In the genomic region with DNA sequence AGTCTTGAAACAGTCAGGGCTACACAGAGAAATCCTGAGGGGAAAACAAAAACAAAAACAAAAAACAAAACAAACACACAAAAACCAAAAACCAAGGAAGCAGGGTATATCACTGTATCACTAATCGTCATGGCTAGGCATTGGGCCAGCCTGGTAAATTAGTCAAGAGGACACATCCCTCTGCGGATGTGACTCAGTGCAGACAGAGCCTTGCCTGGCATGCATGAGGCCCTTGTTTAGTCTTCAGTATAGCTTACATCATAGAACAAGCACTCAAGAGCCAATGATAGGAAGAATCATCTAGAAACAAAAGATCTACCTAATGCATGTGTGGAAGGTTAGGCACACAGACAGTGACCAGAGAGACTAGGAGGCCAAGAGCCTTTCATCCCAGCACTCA, we compare ENCODE assay signal across 23 mouse cellular contexts. TPM values are rescaled to one million over a fixed set of nuclear protein-coding genes. Genes with fewer than 3 reads are reported as not detected.
A peak's percentile ranks its signal among the peaks of the same experiment; 100 is the strongest.
DNase-seq lines count a peak whose midpoint lies in the region; ATAC-seq and TF ChIP-seq lines count a peak whose summit lies in the region.
"Had no signal": no experiment of that assay in that cellular context is flagged by ENCODE, and none has a peak within 500 bp of the region (broad histone marks: within the 10 kb centered on the region; RNA-seq: fewer than 3 reads in every experiment).

No protein-coding gene starts in this region.

- H3K27ac ChIP-seq in lung, postnatal 0 days (ENCODE audit: low read length) = no peak overlapping the region
- H3K27ac ChIP-seq in midbrain, embryonic 10.5 days (replicated peaks) = no peak overlapping the region
- H3K27ac ChIP-seq: embryonic facial prominence, embryonic 12.5 days; forebrain, embryonic 15.5 days; hindbrain, embryonic 10.5 days; layer of hippocampus, adult 2 months; midbrain, embryonic 15.5 days; neural tube, embryonic 15.5 days; stomach, postnatal 0 days had no signal

- H3K4me3 ChIP-seq in lung, postnatal 0 days (ENCODE audit: low read depth, low read length) = no peak overlapping the region
- H3K4me3 ChIP-seq in C2C12 (ENCODE audit: insufficient read depth, poor library complexity, severe bottlenecking) = no peak overlapping the region
- H3K4me3 ChIP-seq in midbrain, embryonic 10.5 days = no peak overlapping the region
- H3K4me3 ChIP-seq: embryonic facial prominence, embryonic 12.5 days; erythroblast, embryonic 14.5 days; forebrain, embryonic 15.5 days; hindbrain, embryonic 10.5 days; layer of hippocampus, adult 2 months; megakaryocyte, embryonic 14.5 days; midbrain, embryonic 15.5 days; neural tube, embryonic 15.5 days had no signal

- ATAC-seq in lung, postnatal 0 days = peak; percentile 38; the same call in 1 of the 2 replicates
- ATAC-seq: forebrain, embryonic 15.5 days; midbrain, embryonic 15.5 days had no signal

- H3K4me1 ChIP-seq in lung, postnatal 0 days (ENCODE audit: insufficient read depth, low read depth, low read length) = no peaks in the 10 kb centered on the region
- H3K4me1 ChIP-seq in midbrain, embryonic 10.5 days = no peaks in the 10 kb centered on the region
- H3K4me1 ChIP-seq: embryonic facial prominence, embryonic 12.5 days; forebrain, embryonic 15.5 days; hindbrain, embryonic 10.5 days; midbrain, embryonic 15.5 days; neural tube, embryonic 15.5 days had no signal

- DNase-seq in lung, postnatal 0 days (ENCODE audit: low spot score) = no peak
- DNase-seq in lung, adult 18-20 months = no peak
- DNase-seq in adipocyte (ENCODE audit: low spot score) = peak; percentile 59
- DNase-seq in lung, postnatal 36 days = peak; percentile 47
- no peak for DNase-seq in midbrain, embryonic 10.5 days (ENCODE audit: low spot score)
- DNase-seq in spleen, postnatal 10 days (ENCODE audit: low spot score in 2 of 2) = no peak
- DNase-seq: cerebellum, adult 9-11 months; kidney, adult 8-10 months; kidney, postnatal 14 days; layer of hippocampus, postnatal 36 days; lung, embryonic 14.5 days; right cerebral cortex, postnatal 14 days had no signal

- no peak for TF ChIP-seq CTCF in lung, postnatal 0 days (IDR thresholded peaks at IDR 0.05)
- no peak for TF ChIP-seq CTCF in C2C12 (IDR thresholded peaks at IDR 0.05; ENCODE audit: control insufficient read depth, insufficient read depth, insufficient read length)

- H3K9ac ChIP-seq in lung, postnatal 0 days (replicated peaks; ENCODE audit: low read depth) = no peak overlapping the region
- H3K9ac ChIP-seq: embryonic facial prominence, embryonic 12.5 days; forebrain, embryonic 15.5 days; lung, embryonic 14.5 days; midbrain, embryonic 15.5 days; neural tube, embryonic 15.5 days had no signal

- no peaks in the 10 kb centered on the region for H3K27me3 ChIP-seq in lung, postnatal 0 days (replicated peaks; ENCODE audit: insufficient read depth, low read length)
- H3K27me3 ChIP-seq in C2C12 (ENCODE audit: control insufficient read depth, insufficient read depth, insufficient read length) = no peaks in the 10 kb centered on the region
- no peaks in the 10 kb centered on the region for H3K27me3 ChIP-seq in midbrain, embryonic 10.5 days (ENCODE audit: low read depth, poor library complexity, severe bottlenecking)
- H3K27me3 ChIP-seq: CH12.LX; embryonic facial prominence, embryonic 12.5 days; forebrain, embryonic 15.5 days; megakaryocyte, embryonic 14.5 days; midbrain, embryonic 15.5 days; neural tube, embryonic 15.5 days had no signal

- H3K79me2 ChIP-seq in C2C12 (ENCODE audit: control insufficient read depth, insufficient read depth) = no peaks in the 10 kb centered on the region

- H3K9me3 ChIP-seq in lung, postnatal 0 days (ENCODE audit: low read length) = no peaks in the 10 kb centered on the region
- H3K9me3 ChIP-seq in midbrain, embryonic 10.5 days (replicated peaks) = no peaks in the 10 kb centered on the region
- H3K9me3 ChIP-seq: embryonic facial prominence, embryonic 12.5 days; forebrain, embryonic 15.5 days; hindbrain, embryonic 10.5 days; megakaryocyte, embryonic 14.5 days; midbrain, embryonic 15.5 days; neural tube, embryonic 15.5 days had no signal

- no peaks in the 10 kb centered on the region for H3K36me3 ChIP-seq in lung, postnatal 0 days (ENCODE audit: insufficient read depth, low read length)
- no peaks in the 10 kb centered on the region for H3K36me3 ChIP-seq in C2C12 (ENCODE audit: control insufficient read depth, insufficient read depth)
- no peaks in the 10 kb centered on the region for H3K36me3 ChIP-seq in midbrain, embryonic 10.5 days
- H3K36me3 ChIP-seq: embryonic facial prominence, embryonic 12.5 days; forebrain, embryonic 15.5 days; hindbrain, embryonic 10.5 days; midbrain, embryonic 15.5 days; neural tube, embryonic 15.5 days had no signal

- WGBS in lung, postnatal 0 days = 67% methylated on average over 2 of the region's 2 CpGs
- 90% methylated on average over 2 of the region's 2 CpGs for WGBS in midbrain, embryonic 10.5 days

- H3K79me3 ChIP-seq in C2C12 (ENCODE audit: low read depth) = no peaks in the 10 kb centered on the region

- no peak overlapping the region for H3K4me2 ChIP-seq in lung, postnatal 0 days (replicated peaks; ENCODE audit: low read depth, low read length)
- H3K4me2 ChIP-seq: embryonic facial prominence, embryonic 12.5 days; forebrain, embryonic 15.5 days; lung, embryonic 14.5 days; midbrain, embryonic 15.5 days; neural tube, embryonic 15.5 days had no signal

- no peak for TF ChIP-seq EP300 in lung, postnatal 0 days (IDR thresholded peaks at IDR 0.05)

- H3ac ChIP-seq in C2C12 (ENCODE audit: control insufficient read depth, insufficient read length, low read depth) = no peak overlapping the region

TF ChIP-seq in C2C12, 6 proteins besides CTCF, POLR2A, EP300 and RAD21:
- TF ChIP-seq MYOD1 (IDR thresholded peaks at IDR 0.05; ENCODE audit: control insufficient read depth, insufficient read length, low read depth) (no peak), MAX (IDR thresholded peaks at IDR 0.05) (peak; percentile 90), FOSL1 (IDR thresholded peaks at IDR 0.05; ENCODE audit: insufficient read depth, low read length, poor library complexity, severe bottlenecking) (peak; percentile 88)

RNA-seq across cellular contexts. Expression of gene Fam69a, which starts 9.1 kb away (rescaled TPM):
- polyA plus RNA-seq in lung, postnatal 0 days (2015; fragmentation: Nextera tagmentation; extraction: Ambion mirVana) = 29.4 and 33.9 TPM in 2 replicates
- 4.8 TPM for polyA plus RNA-seq in C2C12 (2012; fragmentation: generic; extraction: Trizol)
- polyA plus RNA-seq in midbrain, embryonic 10.5 days (2016; fragmentation: Nextera tagmentation; extraction: Ambion mirVana) = 18.3 and 21.5 TPM in 2 replicates

Comparison
In these comparisons a context has a peak if more than half of its experiments do, and no peak if none do; other contexts are left out.
1. DNase-seq: peak in adipocyte (single experiment) and lung, postnatal 36 days (single experiment); none in lung, postnatal 0 days (single experiment), lung, adult 18-20 months (0 of 2), midbrain, embryonic 10.5 days (single experiment) and spleen, postnatal 10 days (0 of 2).